Mouse (Mus musculus): Measurements from ENCODE around the gene Ngef. TPM values are rescaled to one million over a fixed set of nuclear protein-coding genes. Genes with fewer than 3 reads are reported as not detected.

Ngef gene
- total RNA-seq, 2 experiments from 2014 or later = not detected

- no peak for ATAC-seq (replicated peaks; ENCODE audit: low FRiP score, low TSS enrichment, poor library complexity, severe bottlenecking)
Measured at GRCm38 (mm10) chr1:87573261-87573660, 409 bp downstream of the Ngef start.

- peak; percentile 61 for ATAC-seq (replicated peaks; ENCODE audit: low FRiP score, low TSS enrichment, poor library complexity, severe bottlenecking)
Measured at GRCm38 (mm10) chr1:87568398-87568797, 5.3 kb downstream of the Ngef start.

GRCm38 (mm10) chr1:87565760-87566159 lies 7.9 kb downstream of the Ngef start:
- ATAC-seq (replicated peaks; ENCODE audit: low FRiP score, low TSS enrichment, poor library complexity, severe bottlenecking) = no peak

GRCm38 (mm10) chr1:87562967-87563366 lies 10.7 kb downstream of the Ngef start:
- ATAC-seq (replicated peaks; ENCODE audit: low FRiP score, low TSS enrichment, poor library complexity, severe bottlenecking) = no peak

DNA sequence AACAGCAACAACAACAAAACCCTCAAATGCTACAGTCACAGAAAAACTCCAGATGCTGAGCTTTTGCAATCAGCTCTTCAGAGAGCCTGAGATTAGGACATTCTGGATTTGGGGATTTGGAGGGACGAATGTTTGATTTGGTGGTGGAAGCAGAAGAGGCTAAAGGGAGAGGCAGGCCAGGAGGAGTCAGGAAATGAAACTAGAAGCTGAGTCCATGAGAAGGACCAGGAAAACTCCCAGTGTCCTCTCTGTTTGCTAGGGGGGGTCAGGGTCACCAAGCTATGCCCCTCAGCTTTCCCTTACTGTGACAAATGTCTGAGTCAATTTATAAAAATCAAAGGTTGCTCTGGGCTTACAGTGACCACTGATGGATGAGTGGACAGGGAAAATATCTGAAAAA lies 20.1 kb downstream of the Ngef start:
- no peak for ATAC-seq (replicated peaks; ENCODE audit: low FRiP score, low TSS enrichment, poor library complexity, severe bottlenecking)

DNA sequence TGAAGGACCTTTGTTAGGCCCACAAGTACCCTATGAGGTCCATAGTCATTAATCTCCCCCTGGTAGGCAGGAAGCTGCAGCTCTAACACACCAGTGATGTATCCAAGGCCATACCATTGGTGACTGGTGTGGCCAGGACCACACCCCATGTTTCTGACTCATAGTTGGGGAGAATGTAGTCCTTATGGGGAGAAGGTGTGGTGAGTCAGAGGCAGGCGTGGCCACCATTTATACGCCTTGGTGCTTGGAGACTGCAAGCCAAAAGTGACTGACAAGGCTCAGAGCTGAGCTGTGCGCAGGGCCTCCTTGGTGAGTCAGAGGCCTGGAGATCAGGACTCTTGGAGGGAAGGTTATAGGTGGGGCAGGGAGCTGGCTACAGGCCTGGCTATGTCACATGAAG lies 22.7 kb downstream of the Ngef start:
- no peak for ATAC-seq (replicated peaks; ENCODE audit: low FRiP score, low TSS enrichment, poor library complexity, severe bottlenecking)

DNA sequence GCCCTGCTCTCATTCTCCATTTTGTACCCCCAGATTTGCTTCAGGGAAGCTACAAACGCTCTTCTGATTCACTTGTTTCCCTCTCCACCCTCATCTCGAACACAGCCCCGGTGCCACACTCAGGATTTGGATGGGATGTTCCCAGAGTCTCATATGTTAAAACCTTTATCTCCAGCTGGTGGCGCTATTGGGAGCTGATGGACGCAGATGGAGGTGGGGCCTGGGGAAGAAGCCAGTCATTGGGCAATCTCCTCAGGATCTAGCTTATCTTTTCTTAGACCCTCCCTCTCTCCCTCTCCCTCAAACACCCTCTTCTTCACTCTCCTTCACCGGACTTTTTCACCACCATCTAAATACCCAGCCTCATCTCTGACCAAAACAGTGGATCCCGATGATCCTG lies 32.1 kb downstream of the Ngef start:
- peak; percentile 55 for ATAC-seq (replicated peaks; ENCODE audit: low FRiP score, low TSS enrichment, poor library complexity, severe bottlenecking)

- no peak for ATAC-seq (replicated peaks; ENCODE audit: low FRiP score, low TSS enrichment, poor library complexity, severe bottlenecking)
Measured at GRCm38 (mm10) chr1:87537008-87537407, 36.7 kb downstream of the Ngef start.

- no peak for ATAC-seq (replicated peaks; ENCODE audit: low FRiP score, low TSS enrichment, poor library complexity, severe bottlenecking)
Measured at GRCm38 (mm10) chr1:87534118-87534517, 39.6 kb downstream of the Ngef start.

DNA sequence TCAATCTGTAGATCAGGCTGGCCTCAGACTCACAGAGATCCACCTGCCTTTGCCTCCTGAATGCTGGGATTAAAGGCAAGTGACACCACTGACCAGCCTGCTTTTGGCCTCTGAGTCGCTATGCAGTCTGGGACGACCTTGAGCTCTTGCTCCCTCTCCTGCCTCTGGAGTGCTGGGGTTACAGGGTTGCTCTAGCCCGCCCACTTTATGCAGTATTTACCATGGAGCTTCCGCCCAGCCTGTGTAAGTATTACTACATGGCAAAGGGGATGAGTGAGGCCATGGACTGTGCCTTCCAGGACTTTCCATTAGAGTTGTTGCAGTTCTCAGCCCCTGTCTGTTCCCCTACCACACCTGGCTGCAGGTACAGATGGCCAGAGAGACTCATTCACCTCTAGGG lies 41.3 kb downstream of the Ngef start:
- ATAC-seq (replicated peaks; ENCODE audit: low FRiP score, low TSS enrichment, poor library complexity, severe bottlenecking) = no peak

DNA sequence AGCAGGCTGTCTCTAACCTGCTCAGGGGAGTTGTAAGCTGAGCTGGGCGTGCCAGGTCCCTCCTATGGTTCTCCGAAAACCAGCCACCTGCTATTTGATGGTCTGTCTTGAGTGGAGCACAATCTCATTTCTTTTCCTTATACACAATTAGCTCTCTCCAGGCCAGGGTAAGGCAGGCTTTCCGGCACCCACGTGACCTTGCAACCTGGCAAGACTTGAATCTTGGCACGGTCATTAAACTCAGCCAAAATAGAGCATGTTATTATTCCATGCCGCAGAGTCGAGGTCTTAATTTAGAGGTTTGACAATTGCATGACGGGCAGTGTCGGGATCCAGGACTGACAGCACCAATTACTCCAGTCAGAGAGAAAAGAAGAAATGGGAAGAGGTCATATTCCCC lies 46.5 kb downstream of the Ngef start:
- no peak for ATAC-seq (replicated peaks; ENCODE audit: low FRiP score, low TSS enrichment, poor library complexity, severe bottlenecking)

- no peak for ATAC-seq (replicated peaks; ENCODE audit: low FRiP score, low TSS enrichment, poor library complexity, severe bottlenecking)
Measured at GRCm38 (mm10) chr1:87525041-87525440, 48.6 kb downstream of the Ngef start.

DNA sequence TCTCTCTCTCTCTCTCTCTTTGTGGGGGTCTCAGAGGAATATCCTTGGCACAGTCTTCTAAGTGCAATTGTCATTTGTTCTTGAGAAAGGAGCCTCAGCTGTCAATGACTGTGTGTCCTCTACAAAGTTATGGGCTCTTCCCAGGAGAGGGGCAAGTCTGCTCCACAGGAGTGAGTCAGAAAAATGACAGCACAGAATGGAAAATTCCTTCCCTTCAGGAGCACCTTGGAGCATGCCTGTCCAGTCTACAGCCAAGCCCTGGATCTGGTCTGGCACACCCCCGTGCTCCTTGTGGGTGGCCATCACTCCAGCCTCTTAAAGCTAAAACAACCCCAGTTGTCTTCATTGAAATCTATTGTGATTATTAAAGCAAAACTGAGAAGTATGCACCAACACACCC lies 52.1 kb downstream of the Ngef start:
- no peak for ATAC-seq (replicated peaks; ENCODE audit: low FRiP score, low TSS enrichment, poor library complexity, severe bottlenecking)

DNA sequence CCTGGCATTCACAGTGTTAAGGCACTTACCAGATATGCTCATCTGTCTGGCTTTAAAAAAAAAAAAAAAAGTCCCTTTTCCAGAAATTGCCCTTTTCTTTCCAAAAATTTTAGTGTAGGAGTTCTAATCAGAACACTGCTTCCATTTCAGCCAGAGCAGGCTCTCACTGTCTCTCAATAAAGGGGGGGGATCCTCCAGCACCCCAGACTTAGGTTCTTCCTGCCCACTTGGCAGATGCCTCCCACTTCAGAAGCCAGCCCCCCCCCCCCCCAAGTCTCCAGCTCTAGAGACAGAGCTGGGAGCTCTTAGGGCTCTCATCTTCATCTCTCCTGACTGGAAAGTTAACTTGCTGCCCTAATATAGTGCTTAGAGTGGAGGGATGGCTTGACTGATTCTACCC lies 53.2 kb downstream of the Ngef start:
- no peak for ATAC-seq (replicated peaks; ENCODE audit: low FRiP score, low TSS enrichment, poor library complexity, severe bottlenecking)

DNA sequence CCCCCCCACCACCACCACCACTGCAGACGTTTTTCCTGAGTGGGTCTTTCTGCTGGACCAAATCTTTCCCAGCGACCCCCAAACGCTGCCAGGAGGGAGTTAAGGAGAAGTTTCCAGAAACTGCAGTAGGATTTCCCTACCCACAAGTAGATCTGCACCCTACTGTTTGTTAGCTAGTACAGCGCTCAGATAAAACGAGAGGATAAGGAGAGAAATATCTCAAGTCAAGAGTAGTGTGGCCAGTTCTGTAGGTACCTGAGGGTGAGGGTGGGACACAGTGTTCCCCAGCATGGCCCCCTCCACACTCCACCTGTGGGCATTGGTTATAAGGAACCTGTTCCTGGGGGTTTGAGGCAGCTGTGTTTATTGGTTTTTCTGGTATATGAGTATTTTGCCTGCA lies 62.8 kb downstream of the Ngef start:
- no peak for ATAC-seq (replicated peaks; ENCODE audit: low FRiP score, low TSS enrichment, poor library complexity, severe bottlenecking)

DNA sequence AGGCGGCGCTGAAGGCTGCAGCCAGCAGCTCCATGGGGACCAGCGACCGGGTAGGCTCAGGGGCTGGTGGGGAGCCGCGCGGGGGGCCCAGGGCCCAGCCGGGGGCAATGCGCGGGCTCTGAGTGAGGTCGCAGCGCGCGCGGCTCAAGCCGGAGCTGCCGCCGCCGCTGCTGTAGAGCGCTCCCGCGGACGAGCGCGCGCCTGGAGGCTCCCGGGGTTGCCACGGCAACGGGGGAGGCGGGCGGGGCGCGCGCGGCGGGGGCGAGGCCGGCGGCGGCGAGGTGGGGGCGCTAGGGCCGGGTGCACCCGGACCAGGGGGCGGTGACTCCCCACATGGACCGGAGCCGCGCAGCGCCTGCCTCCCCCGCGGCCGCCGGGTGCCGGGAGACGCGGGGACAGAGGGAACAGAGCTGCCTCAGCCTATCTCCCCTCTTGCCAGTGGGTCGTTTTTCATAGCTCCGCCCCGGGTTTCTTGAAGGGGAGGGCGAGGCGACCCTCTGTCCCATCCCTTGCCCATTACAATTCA lies 63.4 kb downstream of the Ngef start:
- ATAC-seq (replicated peaks; ENCODE audit: low FRiP score, low TSS enrichment, poor library complexity, severe bottlenecking) = no peak

DNA sequence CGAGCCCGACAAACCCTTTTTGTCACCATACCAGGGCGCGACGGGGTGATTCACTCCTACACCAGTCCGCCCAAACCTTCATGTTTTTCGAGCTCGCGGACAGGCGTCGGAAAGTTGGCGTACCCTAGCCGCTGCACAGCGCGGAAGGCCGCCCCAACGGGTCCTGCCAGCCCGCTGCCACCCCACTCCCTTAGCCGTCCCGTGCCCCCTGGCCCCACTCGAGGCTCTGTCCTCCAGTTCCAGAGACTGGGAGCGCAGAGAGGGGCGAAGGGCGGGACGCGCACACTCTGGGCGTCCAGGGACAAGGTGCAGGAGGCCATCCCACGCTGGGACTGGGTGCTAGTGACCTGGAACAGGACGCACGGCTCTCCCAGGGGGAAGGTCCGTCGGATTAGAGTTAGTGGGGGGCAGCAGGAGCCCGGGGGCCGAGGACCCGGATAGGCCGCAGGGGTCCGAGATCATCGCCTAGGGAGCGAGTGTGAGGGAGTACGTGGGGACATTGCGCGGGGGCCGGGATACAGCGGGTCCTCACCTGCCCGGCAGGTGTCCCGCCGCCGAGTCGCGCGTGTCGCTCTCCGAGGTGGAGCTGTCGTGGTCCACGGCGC lies 64.0 kb downstream of the Ngef start, which contains the start of gene Neu2:
Gene Neu2 (plus strand): TSS at position 329 of the 605 bp plus-strand sequence.
- peak; percentile 55; the same call in 1 of the 2 replicates for ATAC-seq (replicated peaks; ENCODE audit: low FRiP score, low TSS enrichment, poor library complexity, severe bottlenecking)

DNA sequence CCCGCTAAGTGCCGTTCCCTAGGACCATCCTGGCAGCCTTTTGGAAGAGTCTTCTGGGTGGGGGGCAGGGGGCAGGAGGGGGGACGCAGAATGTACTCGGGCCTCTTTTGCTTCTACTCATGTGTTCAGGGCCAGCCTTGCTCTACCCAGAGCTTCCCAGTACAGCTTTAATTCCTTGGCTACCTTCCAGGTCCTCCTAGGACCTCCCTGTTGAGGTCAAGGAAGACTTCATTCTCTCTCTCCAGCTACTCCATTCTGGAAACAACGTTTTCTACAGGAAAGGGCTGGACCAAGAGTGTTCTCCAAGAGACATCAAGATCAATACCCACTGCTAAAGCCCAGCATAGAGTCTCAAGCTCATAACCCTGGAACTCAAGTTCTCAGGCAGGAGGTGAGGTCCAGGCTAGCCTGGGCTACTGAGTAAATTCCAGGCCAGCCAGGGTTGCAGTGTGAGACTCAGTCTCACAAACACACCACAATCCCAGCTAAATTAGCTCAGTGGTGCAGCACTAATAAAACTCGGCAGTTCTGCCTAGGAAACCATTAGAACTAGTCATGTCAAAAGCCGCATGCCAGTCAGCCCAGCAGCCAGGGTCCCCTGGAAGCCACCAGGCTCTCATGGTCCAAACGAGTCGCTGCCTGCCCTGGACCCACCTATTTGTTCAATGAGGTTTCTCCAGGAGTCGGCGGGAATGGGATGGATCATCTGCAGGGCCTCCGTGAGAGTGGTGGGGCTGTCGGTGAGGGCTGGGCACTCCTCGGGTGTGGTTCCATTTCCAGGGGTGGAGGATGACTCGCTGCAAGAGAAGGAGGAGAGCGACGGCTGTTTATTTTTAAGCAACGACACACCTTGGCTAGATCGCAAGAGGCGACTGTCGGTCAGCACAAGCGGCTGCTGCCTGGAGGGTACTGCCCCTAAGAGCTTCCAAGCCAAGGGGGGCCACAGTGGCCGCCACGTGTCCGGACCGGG lies 64.8 kb downstream of the Ngef start:
- 0 out of 2 replicates have a peak, but pooled peaks have one; percentile 26 for ATAC-seq (replicated peaks; ENCODE audit: low FRiP score, low TSS enrichment, poor library complexity, severe bottlenecking)

- ATAC-seq (replicated peaks; ENCODE audit: low FRiP score, low TSS enrichment, poor library complexity, severe bottlenecking) = no peak
Measured at GRCm38 (mm10) chr1:87507857-87508256, 65.8 kb downstream of the Ngef start.

GRCm38 (mm10) chr1:87505524-87505923 lies 68.1 kb downstream of the Ngef start:
- ATAC-seq (replicated peaks; ENCODE audit: low FRiP score, low TSS enrichment, poor library complexity, severe bottlenecking) = no peak

Measured in megakaryocyte-erythroid progenitor cell, adult 5-6 weeks (primary cell).